Mouse (Mus musculus): ENCODE measurements around the gene Kpna2.
"Not testable (repeated sequence)": the region's sequence is repeated elsewhere in the genome, so short reads cannot be mapped to it uniquely, and the experiment has no call there.

Kpna2 gene

DNA sequence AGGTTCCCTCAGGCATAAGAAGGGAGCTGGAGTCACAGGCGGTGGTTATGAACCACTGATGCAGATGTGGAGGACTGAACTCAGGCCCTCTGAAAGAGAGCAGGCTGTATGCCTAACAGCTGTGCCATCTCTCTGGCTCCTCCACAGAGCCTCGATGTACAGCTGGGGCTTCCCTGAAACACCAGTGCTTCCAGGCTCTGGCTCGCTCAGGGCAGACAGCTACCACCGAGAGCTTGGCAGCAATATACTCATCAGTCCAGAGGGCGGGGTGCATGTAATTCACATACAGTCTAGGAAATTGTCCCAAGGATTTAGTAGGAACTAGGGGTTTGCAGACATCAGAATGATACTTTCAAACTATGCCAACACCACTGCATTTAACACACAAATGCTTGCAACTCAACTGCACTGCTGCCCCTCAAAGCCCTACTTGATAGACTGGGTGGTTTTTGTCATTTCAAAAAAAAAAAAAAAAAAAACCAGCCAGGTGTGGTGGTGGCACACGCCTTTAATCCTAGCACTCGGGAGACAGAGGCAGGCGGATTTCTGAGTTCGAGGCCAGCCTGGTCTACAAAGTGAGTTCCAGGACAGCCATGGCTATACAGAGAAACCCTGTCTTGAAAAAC lies 13.2 kb downstream of the Kpna2 start:
- DNase-seq (ENCODE audit: extremely low read depth, low read depth): not testable (repeated sequence)

DNA sequence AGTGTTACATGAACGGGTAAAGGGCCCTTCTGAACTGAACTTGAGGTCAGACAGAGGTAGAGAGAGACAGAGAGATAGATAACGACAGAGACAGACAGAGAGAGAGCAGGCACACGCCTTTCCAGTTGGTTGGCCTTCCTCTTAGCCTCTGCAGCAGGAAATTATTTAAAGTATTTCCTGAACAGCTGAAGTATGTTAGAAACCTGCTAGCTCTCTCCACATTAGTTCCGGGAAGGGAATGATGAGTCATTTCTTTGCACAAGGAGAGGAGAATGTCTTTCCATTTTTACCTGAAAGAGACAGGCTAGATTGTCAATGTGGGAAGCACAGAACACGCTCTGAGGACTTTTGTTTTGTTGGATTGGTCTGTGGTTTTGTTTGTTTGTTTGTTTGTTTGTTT lies 17.0 kb downstream of the Kpna2 start:
- no peak for DNase-seq (ENCODE audit: extremely low read depth, low read depth)

DNA sequence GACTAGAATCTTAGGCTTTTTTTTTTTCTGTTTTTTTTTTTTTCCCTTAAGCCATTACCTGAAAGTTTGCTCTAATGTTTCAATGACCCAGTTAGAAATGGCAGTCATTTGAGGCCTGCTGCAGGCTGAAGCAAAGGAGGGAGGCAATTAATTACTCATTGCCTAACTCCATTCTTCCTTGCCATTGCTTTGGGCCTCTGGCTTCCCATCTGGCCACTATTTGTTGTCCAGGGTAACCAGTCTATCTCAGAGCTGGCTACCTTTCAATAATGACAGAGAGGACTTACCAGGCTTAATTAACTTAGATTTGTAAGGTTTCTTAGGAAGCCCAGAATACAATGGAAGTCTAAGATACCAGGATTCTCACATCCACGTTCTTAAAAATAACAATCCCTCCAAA lies 17.6 kb downstream of the Kpna2 start:
- DNase-seq (ENCODE audit: extremely low read depth, low read depth): no peak

DNA sequence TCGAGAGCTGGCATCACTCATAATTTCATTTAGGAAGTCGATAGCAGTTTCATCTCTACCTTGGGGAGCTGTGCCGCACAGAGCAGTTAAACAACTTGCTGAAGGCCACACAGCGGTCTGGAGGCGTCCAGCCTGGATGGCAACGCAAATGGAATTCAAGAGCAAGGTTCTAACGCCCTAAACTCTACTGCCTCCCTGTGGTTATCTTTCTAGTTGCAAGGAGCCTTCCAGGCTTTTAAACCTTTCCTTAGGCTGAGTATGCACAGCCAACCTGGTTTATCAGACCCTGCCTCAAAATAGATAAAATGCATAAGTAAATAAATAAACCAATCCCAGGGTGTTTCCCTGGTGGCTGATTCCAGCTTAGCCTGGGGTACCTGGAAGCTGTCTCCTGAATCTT lies 18.9 kb downstream of the Kpna2 start:
- peak; percentile 43 for DNase-seq (ENCODE audit: extremely low read depth, low read depth)

DNA sequence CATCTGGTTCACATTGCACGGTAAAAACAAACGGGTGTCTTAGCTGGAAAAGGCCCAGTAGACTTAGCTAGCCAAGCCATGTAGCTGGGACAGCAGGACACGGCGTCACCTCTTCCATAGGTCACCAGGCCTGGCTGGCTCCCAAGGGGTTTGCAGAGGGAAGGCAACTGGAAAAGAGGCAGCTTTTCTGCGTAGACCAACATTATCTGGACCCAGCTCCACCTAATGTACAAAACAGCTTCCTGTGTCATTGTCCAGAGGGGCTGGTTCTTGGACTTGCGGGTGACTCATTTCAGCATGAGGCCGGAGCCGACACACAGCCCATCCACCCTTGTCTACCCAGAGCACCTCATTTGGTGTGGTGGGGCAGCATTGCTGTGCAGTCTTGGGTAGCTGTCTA lies 23.1 kb downstream of the Kpna2 start:
- DNase-seq (ENCODE audit: extremely low read depth, low read depth): no peak

DNA sequence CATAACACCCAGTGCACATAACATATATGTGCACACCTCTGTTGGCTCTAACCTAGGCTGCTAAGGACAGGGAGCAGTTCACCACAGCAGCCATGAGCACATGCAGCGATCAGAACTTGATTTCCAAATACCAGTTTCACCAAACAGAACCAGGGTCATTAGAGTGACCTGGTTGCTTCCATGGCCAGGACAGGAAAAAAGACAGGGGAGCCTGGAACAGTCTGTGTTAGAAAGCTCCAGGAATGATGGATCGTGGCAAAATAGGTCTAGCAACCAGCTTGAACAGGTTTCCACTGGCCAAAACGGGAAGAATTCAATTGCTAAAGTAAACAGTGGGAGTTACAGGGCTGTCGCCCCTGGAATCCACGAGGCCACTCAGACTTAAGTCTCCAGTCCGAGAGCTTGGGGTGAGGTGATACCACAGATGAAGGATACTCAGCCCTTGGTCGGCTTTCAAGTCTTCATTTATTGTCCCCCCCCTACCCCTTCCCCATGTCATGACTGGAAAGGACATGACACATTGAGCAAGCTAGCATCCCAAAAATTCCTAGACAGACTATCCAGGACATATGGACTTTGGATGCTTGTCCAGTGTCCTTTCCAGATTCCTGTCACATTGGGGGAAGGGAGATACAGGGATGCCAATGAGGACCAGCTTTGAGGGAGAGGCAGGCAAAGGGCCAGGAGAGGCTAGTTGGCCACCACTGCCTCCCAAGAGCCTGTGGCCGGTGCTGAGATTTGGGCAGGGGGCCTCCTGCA lies 23.7 kb downstream of the Kpna2 start:
- no peak for DNase-seq (ENCODE audit: extremely low read depth, low read depth)

DNA sequence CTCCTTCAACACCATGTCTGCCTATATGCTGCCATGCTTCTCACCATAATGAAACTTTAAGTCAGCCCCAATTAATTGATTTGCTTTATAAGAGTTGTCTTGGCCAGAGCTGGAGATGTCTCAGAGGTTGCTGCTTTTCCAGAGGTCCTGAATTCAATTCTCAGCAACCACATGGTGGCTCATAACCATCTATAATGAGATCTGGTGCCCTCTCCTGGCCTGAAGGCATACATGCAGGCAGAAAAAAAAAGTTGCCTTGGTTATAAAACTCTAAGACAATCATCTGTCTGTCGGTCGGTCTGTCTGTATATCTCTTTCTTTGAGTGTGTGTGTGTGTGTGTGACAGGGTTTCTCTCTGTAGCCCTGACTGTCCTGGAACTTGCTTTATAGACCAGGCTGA lies 24.9 kb downstream of the Kpna2 start:
- DNase-seq (ENCODE audit: extremely low read depth, low read depth): no peak

DNA sequence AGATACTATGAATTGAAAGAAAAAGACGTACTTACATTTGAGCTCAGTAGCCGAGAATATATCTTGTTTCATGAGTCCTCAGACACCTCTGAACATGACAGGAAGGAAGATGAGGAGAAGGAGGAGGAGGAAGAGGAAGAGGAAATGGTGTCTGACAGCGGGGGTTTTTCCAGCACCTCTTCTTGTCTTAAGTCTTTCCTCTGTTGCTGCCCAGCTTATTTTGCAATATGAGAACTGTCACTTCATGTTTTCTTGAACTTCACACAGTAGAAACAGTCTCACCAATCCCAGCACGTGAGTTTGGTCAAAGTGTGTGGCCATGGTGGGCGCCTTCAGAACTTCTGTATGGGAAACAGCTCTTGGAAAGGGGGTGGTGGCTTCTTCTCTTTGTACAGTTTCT lies 26.3 kb downstream of the Kpna2 start:
- no peak for DNase-seq (ENCODE audit: extremely low read depth, low read depth)

DNA sequence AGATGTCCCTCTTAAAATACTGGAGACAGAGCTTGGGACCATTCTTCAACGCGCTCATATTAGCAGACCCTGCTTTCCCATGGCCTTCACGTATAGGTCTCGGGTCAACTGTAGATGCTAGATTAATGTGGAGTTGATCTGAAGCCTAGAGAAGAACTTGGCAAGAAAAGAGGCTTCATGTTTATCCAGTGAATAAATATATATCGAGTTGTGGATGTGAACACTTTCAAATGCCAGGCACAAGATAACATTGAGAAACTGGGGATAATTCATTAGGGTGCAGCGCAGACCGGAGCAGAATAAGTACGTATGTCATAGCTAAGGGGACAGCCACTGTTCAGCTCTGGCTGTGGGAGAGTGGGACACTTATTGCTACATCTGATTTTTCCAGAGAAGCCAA lies 29.5 kb downstream of the Kpna2 start:
- DNase-seq (ENCODE audit: extremely low read depth, low read depth): no peak

DNA sequence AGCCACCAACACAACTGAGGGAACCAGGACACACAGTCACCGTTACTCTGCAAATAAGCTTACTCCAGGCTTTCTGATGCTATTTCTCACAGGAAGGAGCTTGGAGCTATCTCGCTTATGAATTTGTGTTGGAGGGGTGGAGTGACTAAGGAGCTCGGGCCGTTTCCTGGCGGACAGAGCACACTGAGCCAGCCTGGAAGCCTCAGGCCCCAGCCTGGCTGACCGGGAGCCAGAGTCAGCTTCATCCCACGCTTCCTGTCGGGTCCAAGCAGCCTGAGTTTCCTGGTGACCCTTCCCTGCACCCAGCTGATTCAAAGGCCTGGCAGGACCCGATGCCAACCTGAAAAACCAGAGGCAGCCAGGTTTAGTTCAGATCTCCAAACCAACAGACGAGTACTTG lies 31.7 kb downstream of the Kpna2 start:
- no peak for DNase-seq (ENCODE audit: extremely low read depth, low read depth)

DNA sequence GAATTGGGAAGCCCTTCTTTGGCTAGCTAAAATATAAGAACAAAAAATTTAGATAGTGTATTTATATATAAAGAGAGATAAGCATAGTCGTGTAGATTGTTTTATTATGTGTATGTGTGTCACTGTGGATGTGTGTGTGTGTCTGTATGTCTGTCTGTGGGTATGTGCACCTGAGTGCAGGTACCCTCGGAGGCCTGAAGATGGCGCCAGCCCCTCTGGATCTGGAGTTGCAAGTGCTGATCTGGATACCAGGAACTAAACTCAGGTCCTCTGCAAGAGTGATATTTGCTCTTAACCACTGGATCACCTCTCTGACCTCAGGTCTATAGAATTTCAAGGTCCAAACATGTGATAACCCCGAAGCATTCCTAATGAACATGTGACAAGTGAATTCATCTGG lies 33.5 kb downstream of the Kpna2 start:
- DNase-seq (ENCODE audit: extremely low read depth, low read depth): no peak

DNA sequence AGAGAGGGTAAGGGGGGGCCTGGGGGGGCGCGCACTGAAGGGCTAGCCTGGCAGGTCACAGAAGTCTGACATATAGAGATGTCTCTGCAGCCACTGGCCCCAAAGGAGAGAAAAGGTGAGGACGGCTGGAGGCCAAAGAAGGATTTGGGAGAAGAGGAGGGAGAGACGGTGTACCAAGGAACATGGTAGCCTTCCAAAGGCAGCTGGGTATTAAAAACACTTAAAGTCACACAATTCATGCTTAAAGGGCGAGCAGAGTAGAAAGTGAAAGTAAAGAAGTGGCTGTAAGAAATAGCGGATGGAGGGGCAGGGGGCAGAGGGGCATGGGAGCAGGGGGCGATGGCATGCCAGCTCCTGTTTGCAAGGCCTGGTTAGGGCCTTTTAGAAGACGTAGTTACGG lies 37.0 kb downstream of the Kpna2 start:
- no peak for DNase-seq (ENCODE audit: extremely low read depth, low read depth)

DNA sequence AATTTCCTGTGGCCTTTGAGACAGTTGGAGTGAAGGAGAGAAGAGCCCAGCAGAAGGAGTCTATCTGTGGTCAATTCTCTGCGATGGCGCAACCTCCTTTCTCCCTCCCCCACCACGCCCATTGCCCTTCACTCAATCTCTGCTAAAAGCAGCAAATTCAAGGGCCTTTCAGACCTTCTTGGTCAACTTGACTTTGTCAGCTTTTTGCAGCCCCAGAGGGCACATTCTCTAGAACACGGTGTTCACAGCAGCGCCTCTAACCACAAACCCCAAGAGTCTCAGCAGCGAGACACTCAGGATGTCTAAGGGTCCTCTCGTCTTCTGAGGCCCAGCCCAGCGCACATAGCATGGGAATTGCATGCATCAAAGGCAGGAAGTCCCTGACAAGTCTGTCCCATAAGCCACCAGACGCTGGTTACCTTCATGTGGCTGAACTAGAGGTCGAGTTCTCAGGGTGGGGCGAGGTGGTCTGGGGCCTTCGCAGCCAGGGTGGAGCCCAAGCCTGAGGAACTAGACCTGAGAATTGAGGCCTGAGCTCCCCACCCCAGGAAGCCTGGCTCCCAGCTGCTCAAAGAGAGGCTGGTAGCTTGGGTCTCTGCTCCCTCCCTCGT lies 37.8 kb downstream of the Kpna2 start:
- no peak for DNase-seq (ENCODE audit: extremely low read depth, low read depth)

DNA sequence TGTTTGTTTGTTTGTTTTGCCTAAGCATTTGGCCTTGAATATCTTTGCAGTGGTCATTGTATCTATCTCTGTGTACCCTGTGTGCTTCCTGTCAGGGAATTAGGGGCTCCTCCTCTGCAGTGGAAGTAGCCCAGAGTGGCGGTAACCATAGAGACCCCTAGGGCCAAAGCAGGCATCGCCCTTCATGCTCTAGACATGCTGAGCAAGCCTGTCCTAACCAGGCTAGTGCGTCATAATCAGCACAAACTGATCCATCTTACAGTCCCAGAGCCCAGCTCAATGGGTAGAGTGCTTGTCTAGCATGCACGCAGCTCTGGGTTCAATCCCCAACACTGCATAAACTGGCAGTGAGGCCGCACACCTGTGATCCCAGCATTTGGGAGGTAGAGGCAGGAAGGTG lies 40.2 kb downstream of the Kpna2 start:
- DNase-seq (ENCODE audit: extremely low read depth, low read depth): no peak

DNA sequence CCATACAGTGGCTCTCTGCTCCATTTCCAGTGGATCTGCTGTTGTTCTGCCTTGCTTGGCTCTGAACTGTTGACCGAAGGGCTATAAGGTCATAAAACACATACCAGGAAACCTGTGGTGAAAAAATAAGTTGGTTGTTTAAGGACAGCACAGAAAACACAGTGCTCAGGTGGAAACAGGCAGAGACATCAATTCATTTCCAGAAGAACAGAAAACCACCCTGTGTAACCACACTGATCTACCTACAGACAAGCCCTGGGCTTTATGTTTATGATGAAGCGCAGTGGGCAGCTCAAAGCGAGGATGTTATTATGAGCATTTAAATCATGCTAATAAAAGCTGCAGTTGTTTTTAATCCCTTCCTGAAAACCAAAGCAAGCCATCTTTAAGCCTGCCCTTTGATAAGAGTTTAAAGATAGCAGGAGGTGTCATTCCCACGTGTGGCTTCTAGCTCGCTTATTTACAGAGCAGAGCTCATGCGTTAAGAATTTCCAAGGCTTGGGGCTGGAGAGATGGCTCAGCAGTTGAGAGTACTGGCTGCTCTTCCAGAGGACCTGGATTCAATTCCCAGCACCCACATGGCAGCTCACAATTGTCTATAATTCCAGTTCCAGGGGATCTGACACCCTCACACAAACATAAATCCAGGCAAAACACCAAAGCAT lies 40.8 kb downstream of the Kpna2 start:
- no peak for DNase-seq (ENCODE audit: extremely low read depth, low read depth)

DNA sequence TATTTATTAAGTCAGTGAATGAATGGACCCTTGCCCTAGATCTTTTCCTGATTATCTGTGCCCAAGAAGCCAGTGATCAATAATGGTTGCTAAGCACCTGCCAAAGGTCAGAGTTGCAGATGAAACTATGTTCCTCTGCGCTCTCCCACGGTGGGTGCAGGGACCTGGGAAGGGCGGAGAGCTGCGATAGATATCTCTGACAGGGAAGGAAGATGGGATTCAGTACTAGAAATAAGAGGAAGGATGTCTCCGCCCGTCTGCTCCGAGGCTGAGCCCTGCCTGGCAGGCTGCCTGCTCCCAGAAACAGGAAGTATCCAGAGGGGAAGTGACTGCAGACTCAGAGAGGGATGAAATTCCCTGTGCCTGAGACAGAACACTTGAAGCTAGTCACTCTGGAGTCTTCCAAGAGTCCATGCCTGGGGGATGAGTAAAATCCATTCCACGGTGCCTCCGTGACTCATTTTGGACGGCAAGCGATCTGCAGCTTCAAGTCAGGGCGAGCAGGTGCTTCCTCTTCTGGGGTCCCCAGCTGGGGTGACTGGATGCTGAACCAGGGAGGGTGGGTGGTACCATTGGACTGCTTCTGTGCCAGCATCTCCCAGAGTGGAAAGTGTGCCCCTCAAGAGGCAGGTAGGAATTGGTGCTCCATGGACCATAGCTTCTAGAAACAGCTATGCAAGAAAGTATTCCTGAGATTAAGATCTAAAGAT lies 41.9 kb downstream of the Kpna2 start:
- peak; percentile 71 for DNase-seq (ENCODE audit: extremely low read depth, low read depth)

DNA sequence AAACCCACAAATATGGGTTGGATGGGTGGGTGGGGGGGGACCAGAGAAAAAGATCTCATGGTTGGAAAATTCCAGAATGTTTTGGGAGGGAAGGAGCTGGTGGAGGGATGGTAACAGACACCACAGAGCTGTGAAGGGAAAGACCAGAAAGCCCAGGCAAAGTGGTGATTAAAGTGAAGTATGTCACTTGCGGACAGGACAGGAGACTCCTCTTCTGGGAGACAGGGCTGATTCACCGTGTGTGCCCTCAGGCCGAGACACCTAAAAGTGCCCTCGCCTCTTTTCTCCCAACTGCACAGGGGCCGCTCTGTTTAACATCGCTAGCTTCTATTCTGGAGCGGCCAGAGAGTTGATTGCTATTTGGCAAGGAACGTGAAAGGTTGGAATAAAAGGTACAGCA lies 44.8 kb downstream of the Kpna2 start:
- DNase-seq (ENCODE audit: extremely low read depth, low read depth): no peak

DNA sequence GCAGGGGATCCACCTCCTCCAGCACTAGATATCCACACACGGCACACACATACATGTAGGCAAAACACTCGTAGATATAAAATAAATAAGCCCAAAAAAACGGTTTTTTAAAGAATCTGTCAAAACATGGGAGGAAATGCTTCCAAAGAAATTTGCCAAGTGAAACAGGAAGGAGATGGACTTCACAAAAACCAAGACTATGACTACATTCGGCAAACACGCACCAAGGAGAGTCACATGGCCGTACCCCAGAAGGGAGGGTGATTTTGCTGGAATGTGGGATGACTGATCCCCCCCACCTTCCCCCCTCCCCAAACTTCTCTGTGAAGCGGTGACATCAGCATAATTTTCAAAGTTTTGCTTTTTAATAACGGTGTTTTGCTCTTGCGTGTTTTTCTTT lies 45.2 kb downstream of the Kpna2 start:
- DNase-seq (ENCODE audit: extremely low read depth, low read depth): no peak
